Mouse (Mus musculus) cerebellum, adult 8-10 months (tissue): ENCODE measurements around the gene Stk26.

Experiments used
- DNase-seq: peaks from one replicate; pipeline ENCODE4 v3.0.0; 2022

Stk26 gene

DNA sequence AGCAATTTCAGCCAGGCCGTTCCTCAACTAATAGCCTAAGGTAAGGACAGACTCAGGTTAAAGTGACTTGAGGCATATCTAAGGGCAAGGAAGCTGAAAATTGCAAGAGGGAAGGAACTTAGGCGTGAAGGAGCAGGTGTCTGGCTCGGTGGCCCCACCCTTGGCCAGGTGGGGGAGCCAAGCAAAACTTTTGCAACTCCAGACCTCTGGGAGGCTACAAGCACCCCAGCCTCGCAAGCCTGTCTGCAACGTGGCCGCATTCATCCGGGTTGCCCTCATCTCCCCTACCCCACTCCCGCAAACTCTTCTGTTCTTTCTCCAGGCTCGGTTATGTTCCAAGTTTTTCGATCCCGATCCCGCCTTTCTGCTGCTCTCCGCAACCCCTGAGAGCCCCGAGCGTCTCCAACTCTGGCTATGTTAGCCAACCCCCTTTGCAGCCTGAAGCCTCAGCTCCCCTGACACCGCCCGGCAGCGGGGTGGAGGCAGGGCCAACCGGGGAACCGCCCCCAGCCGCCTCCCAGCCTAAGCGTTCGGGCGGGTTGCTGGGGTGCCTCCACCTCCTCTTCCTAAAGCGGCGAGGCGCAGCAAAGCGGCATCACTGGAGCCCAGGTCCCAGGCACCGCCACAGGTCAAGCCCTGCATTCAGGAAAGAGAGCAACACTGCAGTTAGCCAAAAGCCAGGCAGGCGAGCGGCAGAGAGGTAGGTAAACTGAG is at the start of gene Stk26:
Gene Stk26 (plus strand): TSS at position 201 of the 714 bp plus-strand sequence.
- peak; percentile 1 for DNase-seq

DNA sequence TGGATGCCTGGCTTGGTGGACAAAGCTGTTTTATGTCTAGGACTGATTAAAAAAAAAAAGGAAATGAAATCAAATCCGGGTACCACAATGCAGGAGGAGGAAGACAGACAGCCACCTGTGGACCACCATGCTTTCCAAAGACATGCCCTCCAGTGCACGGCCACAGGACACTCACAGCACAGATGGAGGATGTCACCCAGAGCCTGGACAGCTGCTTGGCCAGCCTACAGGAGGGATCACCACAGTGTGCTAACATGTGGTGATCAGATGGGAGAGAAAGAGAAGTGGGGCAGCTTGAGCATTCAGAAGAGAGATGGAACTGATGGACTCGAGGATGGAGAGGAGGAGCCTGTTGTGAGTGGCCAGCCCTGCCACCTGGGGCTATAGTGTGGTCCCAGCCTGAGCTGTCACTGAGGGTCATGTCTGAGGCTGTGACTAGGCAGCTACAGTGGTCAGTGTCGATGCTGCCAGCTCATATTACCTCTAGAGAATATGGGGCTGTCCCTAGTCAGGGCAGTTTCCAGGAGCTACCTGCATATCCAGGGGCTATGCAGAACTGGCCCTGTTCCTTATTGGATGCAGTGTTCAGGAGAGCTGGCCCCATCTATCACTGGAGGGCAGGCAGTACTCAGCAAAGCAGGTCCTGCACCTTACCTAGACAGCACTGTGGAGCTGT is 47.7 kb upstream of the Stk26 start:
- DNase-seq, result no peak

DNA sequence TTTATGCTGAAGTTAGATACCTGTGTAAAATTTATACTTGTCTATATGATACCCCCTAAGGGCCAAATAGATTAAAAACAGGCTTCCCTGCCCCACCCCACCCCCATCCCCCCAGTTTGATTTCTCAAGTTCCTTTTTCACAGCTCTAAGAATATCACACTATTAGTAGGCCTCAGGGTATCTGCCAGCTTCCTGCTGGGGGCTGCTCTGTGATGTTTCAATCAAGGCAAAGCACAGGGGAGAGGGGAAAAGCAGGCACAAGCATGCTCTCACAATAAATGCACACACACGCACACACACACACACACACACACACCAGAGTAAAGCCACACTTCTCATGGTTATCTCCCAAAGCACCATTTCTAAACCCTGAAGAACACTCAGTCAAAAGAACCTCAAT is 43.0 kb upstream of the Stk26 start:
- no peak for DNase-seq

DNA sequence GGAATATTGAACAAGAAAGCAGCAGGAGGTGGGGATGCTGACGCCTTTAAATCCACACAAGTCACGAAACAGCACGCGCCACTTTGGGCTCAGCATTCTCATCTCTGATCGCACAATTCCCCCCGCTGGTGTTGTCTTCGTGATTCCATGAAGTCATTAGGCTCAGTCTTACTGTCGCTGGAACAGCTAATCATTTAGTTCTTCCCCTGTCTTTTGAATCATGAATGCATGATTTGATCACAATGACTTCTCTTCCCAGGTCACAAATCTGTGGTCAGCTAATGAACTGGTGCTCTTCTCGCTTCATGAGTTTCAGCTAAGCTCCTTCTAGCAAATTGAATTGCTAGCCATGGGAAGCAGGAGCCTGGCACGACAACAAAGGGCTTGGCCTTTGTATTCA is 42.3 kb upstream of the Stk26 start:
- no peak for DNase-seq

DNA sequence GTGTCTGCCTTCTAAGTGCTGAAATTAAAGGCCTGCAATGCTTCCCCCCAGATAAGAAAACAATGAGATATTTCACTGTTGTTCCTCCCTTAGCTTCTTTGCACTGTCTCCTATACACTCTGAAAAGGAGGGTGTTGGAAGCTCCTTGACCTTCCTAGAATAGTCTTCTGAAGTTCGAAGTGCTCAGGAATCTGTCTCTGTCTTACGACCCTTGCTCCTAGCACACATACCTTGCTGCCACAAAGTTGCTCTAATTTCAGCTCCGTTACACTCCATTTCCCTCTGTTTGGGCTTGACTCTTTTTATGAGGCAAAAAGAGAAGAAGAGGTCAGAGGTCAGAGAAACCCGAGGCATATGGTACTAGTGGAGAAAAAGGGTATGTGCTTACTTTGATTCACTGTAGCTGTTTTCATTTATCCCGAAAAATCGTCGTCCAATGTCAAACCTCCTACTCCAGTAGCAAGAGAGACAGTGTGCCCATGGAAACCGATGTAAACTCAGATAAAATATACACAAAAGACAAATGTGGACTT is 41.1 kb upstream of the Stk26 start:
- no peak for DNase-seq

DNA sequence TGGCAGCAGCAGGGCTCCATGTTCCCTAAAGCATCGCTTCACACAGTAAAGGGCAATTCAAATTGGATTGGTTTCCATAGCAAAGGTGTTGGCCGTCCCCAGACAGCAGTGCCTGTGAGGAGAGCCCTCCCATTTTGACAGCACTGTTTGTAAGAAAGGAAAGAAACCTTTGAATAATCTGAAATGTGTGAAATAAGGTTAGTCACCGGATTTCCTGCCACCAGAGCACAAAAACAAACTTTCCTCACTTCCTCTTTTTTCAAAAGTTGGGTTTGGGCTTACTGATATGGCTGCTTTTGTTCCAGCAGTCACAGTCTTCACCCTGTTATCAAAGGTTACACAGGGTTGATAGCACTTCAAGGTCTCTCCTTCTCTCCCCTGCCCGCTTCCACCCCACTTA is 35.2 kb upstream of the Stk26 start:
- DNase-seq, result no peak

DNA sequence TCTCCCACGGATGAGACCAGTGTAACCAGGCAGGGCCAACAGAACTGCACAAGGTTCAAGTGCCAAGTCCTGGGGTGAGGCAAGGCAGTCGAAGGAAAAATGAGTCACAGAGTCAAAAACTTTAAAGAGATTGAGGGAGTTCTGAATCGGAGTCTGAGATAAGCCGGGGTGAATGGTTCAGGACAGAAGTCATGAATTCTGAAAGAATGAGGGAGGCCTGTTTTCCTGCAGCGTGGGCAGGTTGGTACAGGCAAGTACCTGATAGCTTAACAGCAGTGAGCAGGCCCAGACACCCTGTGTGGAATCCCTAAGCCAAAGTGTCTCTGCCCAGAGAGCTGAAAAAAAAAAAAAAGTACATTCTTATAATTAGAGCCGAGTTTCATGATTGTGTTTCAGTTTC is 17.0 kb upstream of the Stk26 start:
- no peak for DNase-seq

DNA sequence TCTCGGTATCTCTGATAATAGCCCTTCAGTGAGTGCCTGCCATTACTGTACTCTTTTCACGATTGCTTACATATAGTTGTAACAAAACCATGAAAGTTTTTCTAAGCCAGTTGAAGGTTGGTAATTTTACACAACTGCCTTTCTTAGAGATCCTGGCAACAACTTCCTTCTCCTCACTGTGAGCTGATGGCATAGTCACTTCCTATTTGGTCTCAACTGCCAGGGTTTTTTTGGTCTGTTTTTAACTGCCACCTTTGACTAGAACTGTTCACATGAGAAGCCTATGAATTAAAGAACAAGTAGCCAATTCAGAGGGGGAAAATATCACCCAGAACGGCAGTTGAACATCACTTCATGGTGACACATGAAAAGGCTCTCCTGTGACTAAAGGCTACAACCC is 5.3 kb upstream of the Stk26 start:
- no peak for DNase-seq

DNA sequence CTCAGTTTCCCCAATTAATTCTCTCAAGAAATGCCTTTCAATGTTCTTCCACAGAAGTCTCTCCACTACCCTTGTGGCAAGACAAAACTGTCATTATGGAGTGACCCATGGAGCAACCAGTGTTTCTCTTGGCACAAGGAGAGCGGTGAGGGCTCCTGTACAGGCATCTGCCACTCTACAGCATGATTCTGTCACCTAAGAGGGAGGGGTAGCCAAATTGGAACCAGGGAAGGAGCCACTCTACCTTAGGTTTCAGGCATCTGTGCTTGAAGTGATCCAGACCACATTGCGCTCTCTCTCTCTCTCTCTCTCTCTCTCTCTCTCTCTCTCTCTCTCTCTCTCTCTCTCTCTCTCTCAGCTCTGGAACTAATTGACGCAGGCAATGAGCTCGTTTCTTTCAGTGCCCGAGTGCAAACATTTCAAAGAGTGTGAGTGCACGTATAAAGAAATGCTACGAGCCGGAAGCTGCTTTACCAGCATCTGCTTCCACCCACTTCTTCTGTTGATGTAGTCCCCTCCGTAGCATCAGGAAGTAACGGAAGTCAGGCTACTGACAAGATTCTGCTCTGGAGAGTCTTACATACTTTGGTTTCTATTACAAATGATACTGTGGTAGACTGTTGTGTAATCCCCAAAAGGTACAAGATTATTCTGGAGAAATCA is 4.7 kb upstream of the Stk26 start:
- no peak for DNase-seq

DNA sequence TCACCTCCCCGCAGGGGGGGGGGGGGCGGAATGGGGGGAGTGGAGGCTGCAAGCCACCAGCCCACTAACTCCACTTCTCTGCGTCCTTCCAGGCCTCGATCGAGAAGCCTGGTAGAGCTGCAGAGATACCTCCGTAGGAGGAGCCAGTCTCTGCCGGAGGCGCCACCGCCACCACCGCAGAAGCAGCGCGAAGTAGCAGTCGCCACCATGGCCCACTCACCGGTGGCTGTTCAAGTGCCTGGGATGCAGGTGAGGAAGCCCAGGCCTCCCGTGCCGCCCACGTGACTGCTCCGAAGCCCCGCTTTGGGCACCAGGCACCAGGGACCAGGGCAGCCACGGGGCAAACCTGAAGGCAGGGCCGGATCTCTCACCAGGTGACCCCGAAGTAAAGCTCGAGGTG is 740 bp downstream of the Stk26 start:
- DNase-seq, result no peak

DNA sequence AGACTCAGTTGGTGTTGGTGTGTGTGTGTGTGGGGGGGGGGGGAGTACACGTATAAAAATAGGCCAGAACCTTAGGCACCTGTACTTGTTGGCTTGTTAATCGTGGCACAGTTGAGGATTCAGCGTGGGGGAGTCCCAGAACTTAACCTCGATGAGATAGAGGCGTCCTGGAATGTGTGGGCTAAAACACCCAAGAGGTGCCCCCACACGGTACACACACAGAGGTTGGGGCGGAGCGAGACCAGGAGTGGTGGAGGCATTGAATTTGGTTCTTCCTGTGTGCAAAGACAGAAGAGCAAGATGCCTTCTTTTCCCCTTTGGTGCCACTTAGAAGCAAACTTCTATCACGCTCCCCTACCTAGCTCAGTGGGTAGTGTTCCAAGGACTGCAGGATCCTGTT is 1.2 kb downstream of the Stk26 start:
- no peak for DNase-seq

DNA sequence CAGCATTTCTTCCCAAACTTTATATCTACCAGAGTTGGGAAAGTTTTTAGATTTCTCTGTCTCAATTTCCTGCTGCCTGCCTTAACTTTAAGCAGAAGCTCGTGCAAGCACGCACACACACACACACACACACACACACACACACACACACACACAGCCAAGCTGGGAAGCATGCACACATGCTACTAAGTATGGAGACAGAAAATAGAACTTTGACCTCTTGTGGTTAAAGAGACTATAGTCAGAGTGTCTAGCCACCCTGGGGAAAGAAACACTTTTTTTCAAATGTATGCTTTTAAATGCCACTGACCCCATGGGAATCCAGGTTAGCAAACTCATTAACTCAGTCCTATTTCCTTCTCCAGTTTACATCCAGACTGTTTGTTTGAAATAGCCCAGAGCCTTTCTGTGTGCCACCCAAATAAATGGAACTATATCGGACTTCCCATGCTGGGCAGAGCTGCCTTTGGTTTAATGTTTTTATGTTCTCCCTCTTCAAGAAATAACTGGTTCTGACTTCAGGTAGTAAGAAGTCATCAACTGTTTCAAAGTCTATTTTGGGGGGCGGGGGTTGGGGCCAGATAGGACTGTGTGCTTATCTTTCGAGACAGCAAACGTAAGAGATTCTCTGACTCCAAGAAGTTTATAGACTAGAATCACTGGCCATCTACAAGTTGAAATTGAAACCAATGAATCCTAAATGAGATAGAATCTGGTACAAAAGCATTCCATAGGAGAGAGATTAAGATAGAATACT is 9.8 kb downstream of the Stk26 start:
- DNase-seq, result no peak

DNA sequence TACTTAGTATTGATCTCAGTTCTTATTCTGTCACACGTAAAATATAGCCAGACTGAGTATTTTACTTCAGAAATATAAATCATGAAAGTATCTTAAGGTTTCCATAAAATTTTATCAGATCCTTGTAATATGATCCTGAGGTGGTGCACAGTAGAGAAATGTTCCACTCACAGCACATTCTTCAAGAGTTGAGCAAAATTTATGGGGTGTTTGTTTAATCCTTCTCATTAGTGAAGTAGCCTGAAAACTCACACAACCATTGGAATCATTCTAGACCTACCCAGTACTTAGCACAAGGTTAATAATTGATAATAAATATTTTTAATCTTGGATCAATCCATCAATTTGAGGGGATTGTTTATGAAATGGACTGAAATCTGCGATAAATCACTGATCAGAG is 22.9 kb downstream of the Stk26 start:
- no peak for DNase-seq

DNA sequence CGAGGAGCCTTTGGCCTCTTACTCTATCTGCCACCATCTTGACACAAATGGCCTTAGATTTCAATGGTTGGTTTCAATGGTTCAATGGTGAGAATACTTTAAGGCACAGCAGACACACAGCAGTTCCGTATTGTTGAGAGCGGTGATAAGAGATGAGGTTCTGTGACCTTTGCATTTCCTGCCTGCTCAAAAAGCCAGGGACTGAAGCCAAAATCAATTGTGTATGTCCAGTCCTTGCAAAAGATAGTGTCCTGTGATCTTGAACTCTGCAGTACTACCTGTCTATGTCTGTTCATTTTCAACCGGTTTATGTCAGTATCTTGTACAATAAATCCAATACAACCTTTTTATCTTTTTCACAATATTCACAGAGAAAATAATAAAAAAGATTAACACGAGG is 23.9 kb downstream of the Stk26 start:
- DNase-seq, result no peak

DNA sequence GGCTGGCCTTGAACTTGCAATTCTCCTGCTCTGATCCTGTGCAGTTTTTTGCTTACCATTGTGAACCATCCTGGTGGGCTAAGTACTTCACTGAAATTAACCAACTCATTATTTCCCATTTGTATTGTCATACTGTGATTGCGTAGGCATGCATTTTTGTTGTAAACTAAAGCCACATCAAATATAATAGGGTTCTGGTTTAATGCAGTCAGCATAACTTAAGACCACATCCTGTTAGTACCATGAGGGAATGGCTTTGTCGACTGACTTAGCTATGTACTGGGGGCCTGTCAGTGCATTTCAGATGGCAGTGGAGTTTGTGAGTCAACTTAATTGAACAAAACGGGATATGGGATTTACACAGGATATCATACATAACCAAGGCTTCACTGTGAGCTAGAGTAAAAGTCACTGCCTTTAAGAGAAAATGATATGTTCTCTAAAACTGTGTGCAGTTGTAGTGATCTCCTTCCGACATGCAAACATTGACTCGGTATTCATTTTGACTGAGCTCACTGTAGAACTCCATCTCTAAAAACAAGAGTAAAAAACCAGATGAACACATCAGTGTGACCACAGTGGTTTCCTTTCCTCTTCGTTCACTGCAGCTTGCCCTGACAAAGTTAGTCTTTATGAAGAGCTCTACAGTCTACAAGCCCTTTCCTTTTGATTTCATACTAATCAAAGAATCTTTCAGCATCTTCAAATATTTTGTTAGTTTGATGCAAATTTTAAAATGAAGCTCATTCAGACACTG is 33.6 kb downstream of the Stk26 start:
- DNase-seq, result no peak

DNA sequence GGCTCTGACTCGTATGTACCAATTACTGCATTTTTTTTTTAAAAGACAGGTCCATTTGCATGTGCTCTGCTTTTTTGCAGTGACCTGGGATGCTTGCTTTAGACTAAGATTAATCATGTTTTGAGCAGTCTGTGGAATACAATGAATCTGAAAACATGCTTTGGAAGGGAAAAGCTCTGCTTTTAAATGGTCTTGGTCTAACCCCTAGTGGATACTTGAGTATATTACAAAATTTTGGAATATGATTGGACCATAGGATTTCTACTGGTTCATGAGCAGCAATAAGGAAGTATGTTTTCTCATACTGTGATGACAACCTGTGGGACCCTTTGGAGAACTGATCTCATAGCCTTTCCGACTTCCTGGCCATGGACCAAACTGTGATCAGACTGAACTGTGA is 47.2 kb downstream of the Stk26 start:
- no peak for DNase-seq

DNA sequence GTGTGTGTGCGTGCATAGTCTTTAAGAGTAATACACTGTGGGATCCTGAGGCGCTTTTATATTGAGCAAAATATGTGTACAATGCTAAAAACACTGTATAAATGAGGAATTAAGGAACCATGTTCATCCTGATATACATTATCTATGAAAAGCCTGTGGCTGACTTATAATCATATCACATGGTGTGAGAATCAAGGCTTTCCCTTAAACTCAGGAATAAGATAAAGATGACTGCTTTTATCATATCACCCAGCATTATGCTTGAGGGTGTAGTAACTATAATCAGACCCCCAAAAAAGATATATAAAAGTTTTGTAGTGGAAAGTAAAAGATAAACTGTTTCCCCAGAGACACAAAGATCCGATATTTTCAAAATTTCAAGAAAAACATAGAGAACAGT is 62.6 kb downstream of the Stk26 start:
- no peak for DNase-seq

DNA sequence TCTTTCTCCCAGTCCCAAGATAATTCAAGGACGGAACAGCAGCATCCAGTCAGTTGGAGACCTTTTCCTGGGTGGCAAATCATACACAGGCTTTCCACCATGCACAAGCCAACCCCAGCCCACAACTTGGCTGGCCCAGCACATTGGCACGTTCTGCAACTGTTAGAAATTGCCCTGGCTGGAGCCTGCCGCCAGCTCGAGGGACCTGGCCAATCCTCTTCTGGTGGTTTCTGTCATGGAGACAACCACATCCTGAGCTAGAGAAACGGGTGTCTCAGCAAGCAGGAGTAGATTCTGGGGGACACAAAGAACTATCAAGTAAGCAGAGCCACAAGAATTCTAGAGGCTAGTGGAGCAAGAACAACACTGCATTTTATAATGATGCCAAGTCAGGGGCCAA is 69.1 kb downstream of the Stk26 start:
- no peak for DNase-seq

DNA sequence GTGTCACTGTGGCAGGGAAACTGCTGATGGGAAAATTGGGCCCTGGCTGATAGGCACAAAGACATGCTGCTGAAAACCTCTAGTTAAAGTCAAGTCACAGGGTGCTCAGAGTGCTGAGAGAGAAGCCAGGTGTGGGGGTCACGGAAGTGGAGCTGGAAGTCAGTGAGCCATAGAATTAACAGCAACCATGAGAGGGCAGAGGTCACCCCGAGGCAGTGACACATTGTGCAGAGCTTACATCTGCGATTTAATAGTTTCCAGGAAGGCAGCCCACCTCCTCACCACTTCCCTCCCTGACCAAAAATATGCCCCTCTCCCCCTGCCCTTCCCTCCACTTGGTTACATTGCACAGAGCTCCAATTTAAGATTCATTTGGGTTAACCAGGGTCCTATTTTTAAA is 76.5 kb downstream of the Stk26 start:
- DNase-seq, result no peak

DNA sequence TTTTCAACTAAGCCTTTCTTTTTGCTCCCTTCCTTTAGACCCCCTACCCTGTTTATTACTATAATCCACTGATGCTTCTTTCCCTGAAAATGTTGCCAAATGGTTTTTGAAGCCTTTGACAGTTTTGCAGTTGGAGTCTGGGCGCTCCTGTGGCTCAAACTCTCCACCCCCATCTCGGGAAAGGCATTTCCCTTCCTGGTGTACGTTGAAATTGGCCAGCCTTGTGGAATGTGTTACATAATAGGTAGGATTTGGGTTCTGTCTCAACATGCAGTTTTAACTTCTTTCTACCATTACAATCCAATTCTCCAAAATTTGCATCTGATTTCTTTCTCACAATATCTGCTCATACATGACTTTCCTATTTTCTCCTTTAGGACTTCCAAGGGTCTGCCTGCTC is 77.9 kb downstream of the Stk26 start:
- no peak for DNase-seq

DNA sequence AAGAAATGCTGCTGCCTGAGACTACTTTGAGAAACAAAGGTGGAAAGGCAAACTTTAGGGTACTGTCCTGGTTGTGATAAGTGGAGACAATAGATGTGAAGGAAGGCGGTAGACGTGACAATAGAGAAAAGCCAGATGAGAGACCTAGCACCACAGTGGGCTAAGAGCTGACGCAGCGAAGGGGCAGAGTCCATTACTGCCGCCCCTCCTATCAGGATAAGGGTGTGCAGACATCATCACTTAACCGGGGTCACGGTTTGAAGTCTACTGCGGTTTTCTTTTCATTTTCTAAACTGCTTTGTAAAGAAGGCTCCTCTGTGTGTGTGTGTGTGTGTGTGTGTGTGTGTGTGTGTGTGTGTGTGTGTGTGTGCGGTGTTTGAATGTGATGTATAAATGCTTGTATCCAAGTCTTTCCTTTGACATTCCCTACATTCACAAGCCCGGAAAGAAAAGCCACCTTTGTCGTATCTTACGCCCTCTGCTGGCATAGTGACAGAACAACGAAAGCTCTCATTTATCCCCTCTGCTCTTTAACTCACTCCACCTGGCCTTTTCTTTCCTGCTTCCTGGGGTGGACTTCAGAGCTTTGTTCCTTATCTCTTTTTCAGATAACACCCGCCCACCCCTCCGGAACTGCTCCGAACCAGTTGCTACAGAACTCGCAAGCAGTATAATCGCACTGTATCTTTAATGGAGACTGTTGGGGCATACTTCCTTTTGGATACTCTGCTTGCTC is 84.0 kb downstream of the Stk26 start:
- peak; percentile 2 for DNase-seq
